Mouse (Mus musculus): ENCODE data around the gene Bcl6. TPM values are rescaled to one million over a fixed set of nuclear protein-coding genes. Genes with fewer than 3 reads are reported as not detected.

Gene Bcl6
- polyA plus RNA-seq, 1 experiment = 15.2 TPM

DNA sequence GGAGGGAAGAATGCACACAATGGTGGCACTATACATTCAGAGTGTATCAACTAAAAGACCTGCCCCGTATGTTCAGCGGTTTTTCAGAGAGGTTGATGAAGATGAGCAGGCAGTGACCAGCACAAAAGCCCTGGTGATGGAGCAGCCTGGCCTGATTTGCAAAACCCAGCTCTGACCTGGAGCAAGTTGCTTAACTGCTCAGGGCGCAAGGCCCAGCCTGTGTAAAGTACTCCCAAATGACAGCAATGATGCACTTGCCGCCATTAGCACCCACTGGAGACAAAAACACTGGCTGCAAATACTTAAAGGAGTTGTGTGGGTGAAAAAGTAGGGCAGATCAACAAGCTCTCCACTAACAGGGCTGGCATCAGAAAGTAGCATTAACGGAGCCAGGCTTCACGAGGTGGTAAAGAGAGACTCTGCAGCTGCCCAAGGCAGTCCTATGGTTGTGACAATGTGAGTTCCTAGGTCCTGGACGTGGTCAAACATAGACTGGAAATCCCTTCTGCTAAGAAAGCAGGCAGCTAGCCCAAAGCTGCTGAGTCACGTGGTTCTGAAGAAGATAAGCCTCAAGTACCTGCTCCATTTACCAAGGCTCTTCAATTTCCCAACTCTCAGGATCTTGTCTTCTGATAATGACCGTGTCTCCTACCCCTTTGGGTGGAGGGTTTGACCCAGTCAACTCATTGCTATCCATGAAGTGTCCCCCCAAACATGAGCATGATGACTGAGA is 14.9 kb downstream of the Bcl6 start:
- no peak for DNase-seq (ENCODE audit: low spot score)

DNA sequence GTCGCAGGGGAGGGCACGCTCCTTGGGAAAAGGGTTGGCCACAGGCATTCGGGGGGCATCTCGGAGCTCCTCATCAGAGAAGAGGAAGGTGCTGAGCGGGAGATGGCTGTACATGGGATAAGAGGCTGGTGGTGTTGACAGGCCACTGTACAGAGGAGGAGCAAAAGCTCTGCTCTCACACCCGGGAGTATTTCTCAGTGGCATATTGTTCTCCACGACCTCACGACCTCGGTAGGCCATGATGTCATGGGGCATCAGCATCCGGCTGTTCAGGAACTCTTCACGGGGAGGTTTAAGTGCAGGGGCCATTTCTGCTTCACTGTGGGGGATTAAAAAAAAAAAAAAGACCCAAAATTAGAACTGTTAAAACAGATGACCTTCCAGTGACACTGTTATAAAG is 15.8 kb downstream of the Bcl6 start:
- DNase-seq (ENCODE audit: low spot score) = no peak

GRCm38 (mm10) chr16:23972126-23972740 is 16.4 kb downstream of the Bcl6 start:
- DNase-seq (ENCODE audit: low spot score) = no peak

DNA sequence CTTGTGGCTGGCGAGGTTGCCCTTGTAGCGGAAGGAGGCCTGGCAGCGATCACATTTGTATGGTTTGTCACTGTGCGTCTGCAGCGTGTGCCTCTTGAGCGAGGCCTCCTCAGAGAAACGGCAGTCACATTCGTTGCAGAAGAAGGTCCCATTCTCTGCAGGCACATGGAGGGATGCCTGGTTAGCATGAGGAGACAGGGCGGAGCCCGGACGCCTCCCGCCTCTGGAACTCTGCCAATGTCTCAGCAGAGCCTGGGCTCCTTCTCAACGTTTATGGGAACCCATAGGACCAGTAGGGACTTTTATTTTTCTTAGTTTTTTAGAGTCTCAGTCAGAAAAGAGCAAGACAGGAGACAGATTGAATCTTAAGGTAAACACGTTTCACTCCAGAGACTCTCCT is 18.7 kb downstream of the Bcl6 start:
- DNase-seq (ENCODE audit: low spot score) = no peak

GRCm38 (mm10) chr16:23968888-23969287 is 19.8 kb downstream of the Bcl6 start:
- DNase-seq (ENCODE audit: low spot score) = no peak

- DNase-seq (ENCODE audit: low spot score) = no peak
Observed at GRCm38 (mm10) chr16:23967301-23967700, 21.4 kb downstream of the Bcl6 start.

DNA sequence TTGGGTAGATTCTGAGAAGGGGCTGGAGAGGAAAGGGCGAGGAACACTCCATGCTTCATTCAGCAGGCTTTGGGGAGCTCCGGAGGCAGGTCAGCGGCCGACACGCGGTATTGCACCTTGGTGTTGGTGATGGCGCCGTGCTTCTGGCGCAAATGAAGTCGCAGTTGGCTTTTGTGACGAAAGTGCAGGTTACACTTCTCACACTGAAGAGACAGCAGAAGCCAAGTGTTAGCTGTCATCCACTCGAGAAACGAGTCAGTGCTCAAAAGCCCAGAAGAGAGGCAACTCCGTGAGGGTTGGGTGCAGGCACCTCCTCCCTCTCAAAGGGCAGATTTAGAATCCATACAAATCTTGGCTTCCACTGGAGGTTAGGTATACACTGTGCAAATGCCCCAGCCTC is 22.6 kb downstream of the Bcl6 start:
- no peak for DNase-seq (ENCODE audit: low spot score)

DNA sequence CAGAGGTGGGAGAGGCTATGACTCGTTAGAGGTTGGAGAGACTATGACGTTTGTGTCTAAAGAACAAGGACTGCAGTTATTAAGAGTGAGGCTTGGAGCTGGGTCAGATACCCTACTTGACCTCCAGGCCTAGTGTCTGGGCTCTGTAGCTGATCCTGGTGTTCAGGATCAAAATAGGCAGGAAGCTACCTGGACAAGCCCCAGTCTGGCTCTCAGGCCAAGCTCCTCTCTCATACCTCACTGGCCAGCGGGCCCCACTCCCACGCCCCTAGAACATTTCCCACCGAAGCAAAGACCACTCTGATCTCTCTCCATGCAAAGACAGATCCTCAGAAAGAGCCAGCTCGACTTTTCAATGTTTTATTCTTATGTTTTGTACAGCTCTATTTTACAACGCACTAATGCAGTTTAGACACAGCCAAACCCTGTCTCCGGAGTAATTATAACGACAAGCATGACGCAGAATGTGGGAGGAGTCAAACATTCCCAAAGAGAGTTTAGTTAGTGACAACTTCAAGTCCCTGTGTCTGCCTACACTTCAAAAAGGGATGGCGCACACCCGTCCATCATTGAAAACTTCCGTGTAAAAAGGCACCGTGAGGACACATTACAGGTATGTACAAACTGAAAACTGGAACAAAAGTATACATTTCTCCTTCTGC is 23.8 kb downstream of the Bcl6 start:
- DNase-seq (ENCODE audit: low spot score) = no peak

GRCm38 (mm10) chr16:23963896-23964668 is 24.6 kb downstream of the Bcl6 start:
- DNase-seq (ENCODE audit: low spot score) = no peak

DNA sequence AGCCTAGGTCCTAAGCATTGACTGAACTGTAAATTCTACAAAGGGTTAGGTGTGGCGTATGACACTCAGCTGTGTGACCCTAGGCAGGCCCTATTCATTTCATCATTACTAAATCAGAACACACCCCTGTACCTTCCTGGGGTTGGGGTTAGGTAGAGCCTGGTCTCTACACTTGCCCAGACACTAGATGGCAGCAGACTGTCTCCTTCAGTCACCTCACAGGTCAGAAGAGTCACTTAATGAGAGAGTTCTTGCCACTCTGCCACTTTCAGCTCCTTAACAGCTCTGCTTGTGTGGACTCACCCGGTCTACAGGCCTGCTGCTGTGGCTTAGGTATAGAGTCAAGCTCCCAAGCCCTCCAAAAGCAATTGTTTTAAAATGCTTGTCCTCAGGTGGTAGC is 26.3 kb downstream of the Bcl6 start:
- DNase-seq (ENCODE audit: low spot score) = no peak

GRCm38 (mm10) chr16:23958938-23959337 is 29.7 kb downstream of the Bcl6 start:
- no peak for DNase-seq (ENCODE audit: low spot score)

- DNase-seq (ENCODE audit: low spot score) = no peak
Observed at GRCm38 (mm10) chr16:23953959-23954260, 34.7 kb downstream of the Bcl6 start.

GRCm38 (mm10) chr16:23953189-23953958 is 35.3 kb downstream of the Bcl6 start:
- no peak for DNase-seq (ENCODE audit: low spot score)

- no peak for DNase-seq (ENCODE audit: low spot score)
Observed at GRCm38 (mm10) chr16:23952101-23952727, 36.4 kb downstream of the Bcl6 start.

- no peak for DNase-seq (ENCODE audit: low spot score)
Observed at GRCm38 (mm10) chr16:23947654-23948053, 41.0 kb downstream of the Bcl6 start.

DNA sequence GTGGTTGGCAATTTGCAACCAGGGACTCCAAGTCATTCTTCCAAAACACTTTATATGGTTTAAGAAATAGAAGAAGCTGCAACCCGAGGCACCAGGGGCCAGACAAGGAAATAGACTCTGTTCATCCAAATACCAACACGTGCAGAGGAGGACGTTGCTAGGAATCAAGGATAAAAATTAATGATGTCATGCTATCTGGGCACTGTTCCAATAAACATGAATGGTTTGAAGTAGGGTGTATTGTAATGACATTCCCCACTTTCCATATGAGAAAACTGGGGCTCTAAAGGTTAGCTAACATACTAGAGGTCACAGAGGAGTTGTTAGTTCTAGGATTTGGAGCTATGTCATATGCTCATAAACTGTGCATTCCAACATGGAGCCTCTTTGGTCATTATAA is 43.9 kb downstream of the Bcl6 start:
- no peak for DNase-seq (ENCODE audit: low spot score)

DNA sequence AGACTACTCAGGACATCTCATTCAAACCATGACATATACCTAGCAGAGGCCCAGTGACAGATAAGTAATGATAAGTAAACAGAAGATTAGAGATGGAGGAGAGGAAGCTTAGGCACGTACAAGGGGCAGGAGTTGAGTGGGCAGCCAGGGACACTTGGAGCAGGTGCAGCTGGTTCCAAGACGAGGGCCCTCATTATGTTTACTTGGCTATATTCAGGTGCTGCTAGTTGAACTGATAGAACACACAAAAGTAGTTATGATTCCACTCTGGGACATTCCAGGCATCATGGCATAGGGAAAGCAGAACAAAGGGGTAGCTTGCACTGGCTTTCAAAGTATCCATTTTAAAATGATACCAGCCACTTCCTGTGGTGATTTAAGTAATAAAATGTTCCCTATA is 54.3 kb downstream of the Bcl6 start:
- no peak for DNase-seq (ENCODE audit: low spot score)

DNA sequence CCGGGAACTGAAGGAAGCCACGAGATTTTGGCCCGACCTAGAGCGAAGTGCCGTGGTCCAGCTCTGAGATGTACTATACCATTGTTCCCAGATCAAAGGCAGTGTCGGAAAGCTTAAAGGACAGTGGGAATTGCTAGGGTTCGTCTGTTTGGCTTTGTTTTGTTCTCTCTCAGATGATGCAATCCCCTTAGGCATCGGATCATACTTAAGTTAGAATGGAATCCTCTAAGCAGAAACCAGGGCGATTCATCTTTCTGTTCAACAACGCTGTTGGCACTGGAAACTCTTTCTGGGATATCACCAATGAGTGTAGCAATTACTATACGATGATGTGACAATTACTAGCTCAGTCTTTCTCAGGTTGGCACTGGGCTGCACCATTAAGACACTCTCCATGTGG is 56.4 kb downstream of the Bcl6 start, which contains the start of gene Rtp2:
TSS of gene Rtp2 (minus strand) at position 101 of the 400 bp plus-strand sequence.
- no peak for DNase-seq (ENCODE audit: low spot score)

- DNase-seq (ENCODE audit: low spot score) = no peak
Observed at GRCm38 (mm10) chr16:23931275-23931674, 57.4 kb downstream of the Bcl6 start.

DNA sequence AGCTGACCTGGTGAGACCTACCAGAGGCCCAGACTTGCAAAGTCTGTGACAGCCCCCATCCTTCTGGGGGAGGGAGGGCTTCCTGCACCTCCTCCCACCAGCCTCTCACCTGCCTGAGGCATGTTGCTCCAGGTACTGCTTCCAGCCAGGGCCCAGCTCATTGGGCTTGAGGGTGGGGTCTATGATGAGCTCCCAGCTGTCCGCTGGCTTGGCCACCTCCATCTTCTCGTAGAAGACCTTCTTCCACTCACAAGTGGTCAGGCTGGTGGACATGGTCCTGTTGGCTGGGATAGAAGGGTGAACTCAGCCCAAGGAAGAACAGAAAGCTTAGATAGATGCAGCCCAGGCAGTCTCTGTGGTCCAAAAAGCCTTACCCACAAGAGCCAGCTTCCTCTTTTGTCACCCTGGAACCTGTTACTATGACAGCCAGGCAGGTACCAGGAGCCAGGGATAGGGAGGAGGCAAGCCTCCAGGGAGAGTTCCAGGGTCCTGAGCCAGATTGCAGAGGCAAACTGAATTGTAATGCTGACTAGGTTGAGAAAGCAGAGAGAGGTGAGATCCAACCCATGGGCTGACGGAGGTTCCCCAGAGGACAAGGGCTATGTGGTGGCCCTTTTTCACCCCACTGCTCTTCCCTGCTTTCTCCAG is 58.1 kb downstream of the Bcl6 start:
- DNase-seq (ENCODE audit: low spot score) = no peak
